Mouse (Mus musculus) right cerebral cortex, postnatal 4 days (tissue): ENCODE results near the gene Laptm4a.
A peak's percentile ranks its signal among the peaks of the same experiment; 100 is the strongest.

ENCODE experiments used
- DNase-seq: peaks from one replicate; pipeline ENCODE4 v3.0.0-alpha.2; 2022

Gene Laptm4a

GRCm38 (mm10) chr12:8961607-8962316, 40.3 kb downstream of the Laptm4a start:
- no peak for DNase-seq

DNA sequence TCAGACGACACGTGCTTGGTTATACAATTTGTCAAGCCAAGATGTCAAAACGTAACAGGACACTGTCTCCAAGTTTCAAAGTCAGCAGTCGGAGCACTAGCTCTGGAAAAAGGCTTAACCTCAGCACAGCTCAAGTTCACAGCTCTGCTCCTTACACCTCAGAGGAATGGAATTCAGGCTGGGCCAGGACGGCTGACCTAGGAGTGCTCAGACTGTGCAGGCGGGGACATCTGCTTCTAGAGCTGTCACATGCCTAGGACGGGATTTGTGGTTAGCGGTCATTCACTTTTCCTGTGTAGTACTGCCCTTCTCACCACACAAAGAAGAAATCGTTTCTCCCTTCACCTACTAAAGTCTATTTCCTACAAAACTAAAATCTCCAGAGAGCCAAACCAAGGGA, 48.4 kb downstream of the Laptm4a start:
- no peak for DNase-seq

- DNase-seq: peak; percentile 93
Observed at GRCm38 (mm10) chr12:8973820-8974465, 52.5 kb downstream of the Laptm4a start, which contains the start of gene Wdr35. TSS of gene Wdr35 (plus strand) at chr12:8973892.

- DNase-seq: no peak
Observed at GRCm38 (mm10) chr12:8975076-8975475, 53.6 kb downstream of the Laptm4a start.
